Mouse (Mus musculus) embryonic fibroblast, embryonic 13.5 days (primary cell): Measurements from ENCODE around the gene Plek. TPM values are rescaled to one million over a fixed set of nuclear protein-coding genes. Genes with fewer than 3 reads are reported as not detected.
A peak's percentile ranks its signal among the peaks of the same experiment; 100 is the strongest.
"Not testable (repeated sequence)": the region's sequence is repeated elsewhere in the genome, so short reads cannot be mapped to it uniquely, and the experiment has no call there.

Experiments used
- H3K27ac ChIP-seq: 2 replicates; pipeline ENCODE4 v1.5.1; 2012; ENCODE audit warnings: low read length, control low read depth, inconsistent platforms; ENCODE audit not compliant: insufficient read depth
- H3K4me1 ChIP-seq: 2 replicates; pipeline ENCODE4 v1.6.1; 2011; ENCODE audit warnings: low read length; ENCODE audit not compliant: control insufficient read depth, insufficient read depth
- H3K4me3 ChIP-seq: 2 replicates; pipeline ENCODE4 v1.5.1; 2011; ENCODE audit warnings: mild to moderate bottlenecking, control low read depth, low read length; ENCODE audit not compliant: insufficient read depth
- CTCF ChIP-seq: IDR thresholded peaks from 2 replicates; pipeline ENCODE4 v1.5.1; 2011; ENCODE audit warnings: mild to moderate bottlenecking, control low read depth, low read length, moderate library complexity, borderline replicate concordance; ENCODE audit not compliant: insufficient read depth
- POLR2A ChIP-seq: IDR thresholded peaks from 2 replicates; pipeline ENCODE4 v1.6.1; 2011; ENCODE audit warnings: low read depth, mild to moderate bottlenecking, control low read depth, low read length, moderate library complexity
- polyA plus RNA-seq: library from polyadenylated mRNA; stranded (reverse); fragments of >200 nt; gene quantifications from 2 replicates; pipeline ENCODE4 v1.2.4, GENCODE M21; 2011; ENCODE audit warnings: low read depth; ENCODE audit not compliant: missing spikeins, insufficient read length

Gene Plek
- 1.2 and 3.2 TPM in 2 replicates for polyA plus RNA-seq

GRCm38 (mm10) chr11:17051545-17052475 lies at the start of gene Plek, which contains the start of gene Cnrip1:
Plek (minus strand) TSS chr11:17052381.
Cnrip1 (plus strand) TSS chr11:17051586.
- TF ChIP-seq CTCF (no peak), POLR2A (peak; percentile 51)
- peak within 1 kb of the TSS; percentile 45 for H3K4me3 ChIP-seq
- no peak within 1 kb of the TSS for H3K27ac ChIP-seq
- no peaks in the 10 kb centered on the region for H3K4me1 ChIP-seq

DNA sequence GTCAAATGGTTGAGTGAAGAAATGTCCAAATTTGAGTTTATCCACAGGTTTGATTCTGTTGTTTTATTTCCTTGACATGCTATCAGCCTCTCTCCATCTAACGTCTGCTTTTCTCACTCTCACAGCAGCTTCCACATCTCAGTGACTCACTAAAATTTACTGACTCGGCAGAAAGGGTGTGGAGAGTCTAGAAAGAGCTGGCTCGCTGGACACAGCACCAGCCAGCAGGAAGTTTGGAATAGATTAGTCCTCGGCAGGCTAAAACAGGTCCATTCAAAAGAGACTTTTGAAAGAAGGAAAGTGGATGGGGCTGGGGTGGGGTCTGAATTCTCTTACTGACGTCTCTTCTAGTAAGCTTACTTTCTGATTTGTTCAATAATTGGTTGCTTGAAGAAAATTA lies 33.9 kb upstream of the Plek start:
- Histone ChIP-seq H3K27ac (peak overlapping the region; percentile 53; the same call in 1 of the 2 replicates), H3K4me1 (peaks cover 10% of the 10 kb centered on the region), H3K4me3 (no peak overlapping the region)
- TF ChIP-seq POLR2A (no peak), CTCF (no peak)

- Histone ChIP-seq H3K4me1 (peaks cover 10% of the 10 kb centered on the region), H3K27ac (peak overlapping the region; percentile 88), H3K4me3 (no peak overlapping the region)
- no peak for TF ChIP-seq CTCF
- no peak for TF ChIP-seq POLR2A
These were observed 31.7 kb upstream of the Plek start for GRCm38 (mm10) chr11:17083866-17084265.

DNA sequence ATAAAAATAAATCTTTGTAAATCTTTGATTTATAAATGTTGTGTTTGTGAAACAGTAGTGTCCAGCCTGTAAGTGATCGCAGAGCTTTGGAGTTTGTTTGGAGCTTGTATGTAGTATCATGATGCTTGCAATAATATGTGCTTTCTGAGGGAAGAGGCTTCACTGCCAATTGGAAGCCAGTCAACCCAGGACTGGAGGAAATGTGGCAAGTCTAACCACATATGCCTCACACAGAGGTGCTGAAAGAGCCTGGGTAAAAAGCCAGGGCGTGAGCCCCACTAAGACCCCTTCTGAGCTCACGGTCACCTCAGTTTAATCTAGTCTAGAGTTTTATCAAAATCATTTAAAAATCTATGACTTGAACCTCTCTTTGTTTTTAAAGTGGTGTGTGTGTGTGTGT lies 31.3 kb upstream of the Plek start:
- no peak for TF ChIP-seq CTCF
- TF ChIP-seq POLR2A: no peak
- H3K4me3 ChIP-seq: no peak overlapping the region
- H3K27ac ChIP-seq: peak overlapping the region; percentile 88
- peaks cover 10% of the 10 kb centered on the region for H3K4me1 ChIP-seq

DNA sequence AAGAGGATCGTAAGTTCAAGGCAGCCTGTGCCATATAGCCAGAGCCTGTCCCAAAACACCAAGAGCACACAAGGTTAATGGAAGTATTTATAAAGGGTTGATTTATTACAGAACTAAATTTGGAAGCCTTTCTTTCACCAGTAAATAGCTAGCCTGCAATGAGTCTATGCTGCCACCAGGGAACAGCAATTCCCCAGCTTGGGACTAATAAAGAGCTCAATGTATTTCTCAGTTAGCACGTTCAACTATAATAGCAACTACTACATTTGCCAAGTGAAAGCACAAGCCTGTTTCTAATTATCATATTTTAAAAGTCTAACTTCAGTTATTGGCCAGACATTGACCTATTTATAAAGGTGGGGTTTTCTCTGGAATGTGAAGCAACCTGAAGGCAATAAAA lies 30.8 kb upstream of the Plek start:
- Histone ChIP-seq H3K27ac (no peak overlapping the region), H3K4me3 (no peak overlapping the region), H3K4me1 (peaks cover 10% of the 10 kb centered on the region)
- TF ChIP-seq POLR2A (no peak), CTCF (no peak)

DNA sequence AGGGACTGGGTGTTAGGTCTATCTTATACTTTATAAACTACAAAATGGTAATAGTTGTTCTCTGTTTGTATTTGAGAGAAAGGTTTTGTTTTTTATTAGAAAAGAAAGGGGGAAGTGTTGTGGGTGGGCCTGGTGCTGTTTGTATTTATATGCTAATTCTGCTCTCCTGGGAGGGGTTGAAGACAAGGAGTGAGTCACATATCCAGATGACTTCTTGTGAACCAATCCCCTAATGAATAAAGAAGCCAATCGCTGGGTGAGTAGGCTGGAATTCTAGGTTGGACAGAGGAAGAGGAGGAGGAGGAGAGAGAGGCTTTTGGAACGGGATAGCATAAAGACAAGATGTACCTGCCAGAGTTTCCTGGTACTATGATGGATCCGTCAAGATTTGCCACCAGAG lies 29.9 kb upstream of the Plek start:
- Histone ChIP-seq H3K4me3 (no peak overlapping the region), H3K4me1 (peaks cover 10% of the 10 kb centered on the region), H3K27ac (no peak overlapping the region)
- no peak for TF ChIP-seq CTCF

DNA sequence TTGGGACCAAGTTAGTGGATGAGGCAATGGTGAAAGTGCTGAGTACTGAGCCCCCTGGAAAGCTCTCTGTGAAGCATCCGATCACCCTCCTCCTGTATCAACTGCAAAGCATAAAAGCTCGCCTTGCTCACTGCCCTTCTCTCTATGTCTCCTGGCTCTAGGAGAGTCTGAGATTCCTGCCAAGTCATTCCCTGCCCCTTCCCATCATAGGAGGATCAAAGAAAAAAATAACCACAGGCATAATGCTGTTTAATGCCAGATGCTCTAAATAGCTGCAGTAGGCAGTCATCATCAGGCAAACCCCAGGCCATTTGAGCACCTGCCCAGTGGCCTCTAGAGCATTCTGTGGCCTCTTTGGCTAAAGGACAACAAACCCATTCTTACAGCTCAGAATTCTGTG lies 23.5 kb upstream of the Plek start:
- no peak for TF ChIP-seq CTCF
- TF ChIP-seq POLR2A: no peak
- H3K4me3 ChIP-seq: no peak overlapping the region
- H3K27ac ChIP-seq: no peak overlapping the region; the same call in 1 of the 2 replicates
- H3K4me1 ChIP-seq: no peaks in the 10 kb centered on the region

DNA sequence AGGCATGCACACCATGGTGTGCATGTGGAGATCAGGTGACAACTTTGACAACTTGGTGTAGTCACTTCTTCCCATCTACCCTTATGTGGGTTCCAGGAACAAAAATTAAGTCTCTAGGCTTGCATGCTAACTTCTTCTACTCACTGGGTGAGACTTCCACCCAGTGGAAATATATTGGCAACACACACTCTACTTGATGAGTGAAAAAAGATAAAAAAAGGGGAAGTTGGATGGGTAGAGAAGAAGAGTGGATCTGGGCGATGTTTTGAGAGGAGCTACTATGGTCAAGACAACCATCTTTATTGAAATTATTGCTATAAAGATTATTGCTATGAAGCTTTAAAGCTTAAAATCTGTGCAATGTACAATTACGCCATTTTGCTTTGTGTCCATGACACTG lies 17.2 kb upstream of the Plek start:
- H3K27ac ChIP-seq, H3K4me3 ChIP-seq, H3K4me1 ChIP-seq: not testable (repeated sequence)

DNA sequence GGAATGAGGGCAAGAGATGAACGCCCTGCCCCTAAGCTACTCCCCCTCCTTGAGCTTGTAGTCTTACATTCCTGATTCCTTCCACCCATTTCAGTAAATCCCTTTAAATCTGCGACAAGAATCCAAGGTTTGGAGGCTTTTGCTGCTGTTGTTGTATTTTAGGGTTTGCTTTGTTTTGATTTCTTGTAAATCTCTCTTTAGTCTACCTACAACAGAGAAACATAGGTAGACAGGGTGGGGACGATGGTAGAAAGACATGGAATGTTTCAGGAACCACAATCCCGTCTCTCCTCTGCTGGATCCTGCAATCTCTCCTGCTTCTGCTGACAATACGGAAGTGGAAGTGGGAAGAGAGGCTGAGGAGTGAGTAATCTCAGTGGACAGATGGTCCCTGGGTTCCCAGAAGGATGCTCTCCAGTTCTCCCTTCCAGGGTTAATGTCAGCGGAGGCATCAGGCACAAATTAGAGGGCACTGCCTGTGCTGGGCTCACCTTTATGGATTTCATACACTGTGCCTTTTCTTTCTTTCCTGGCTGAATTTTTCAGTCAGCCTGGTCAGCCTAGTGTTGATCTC lies 382 bp upstream of the Plek start:
- Histone ChIP-seq H3K4me3 (peak overlapping the region; percentile 45), H3K4me1 (no peaks in the 10 kb centered on the region), H3K27ac (no peak overlapping the region)
- TF ChIP-seq POLR2A: no peak
- no peak for TF ChIP-seq CTCF

GRCm38 (mm10) chr11:17045806-17046205 lies 6.4 kb downstream of the Plek start:
- H3K4me1 ChIP-seq: no peaks in the 10 kb centered on the region
- no peak overlapping the region for H3K27ac ChIP-seq
- no peak overlapping the region for H3K4me3 ChIP-seq
- TF ChIP-seq POLR2A (no peak), CTCF (no peak)

- TF ChIP-seq CTCF (no peak), POLR2A (no peak)
- no peak overlapping the region for H3K4me3 ChIP-seq
- no peak overlapping the region for H3K27ac ChIP-seq
- H3K4me1 ChIP-seq: no peaks in the 10 kb centered on the region
These were observed 28.2 kb downstream of the Plek start for GRCm38 (mm10) chr11:17023984-17024383.
